Mouse (Mus musculus) limb, embryonic 10.5 days (tissue): ENCODE measurements at regions not wholly inside any gene's neighbourhood (a gene's known extent, or its start where the extent isn't known, plus 50 kb on each side); places are given as distances from the start of the nearest gene placed in this dataset.
A peak's percentile ranks its signal among the peaks of the same experiment; 100 is the strongest.

Experiments used
- DNase-seq: peaks from one replicate; pipeline ENCODE4 v3.0.0-alpha.2; 2017; ENCODE audit warnings: low spot score
- H3K27ac ChIP-seq: fragments of 300-500 bp; sonication (generic); 2 replicates; pipeline ENCODE4 v1.5.1; 2016; ENCODE audit warnings: mild to moderate bottlenecking
- H3K27me3 ChIP-seq: fragments of 300-500 bp; sonication (generic); 2 replicates; pipeline ENCODE4 v1.6.1; 2016; ENCODE audit warnings: low read depth, mild to moderate bottlenecking; ENCODE audit not compliant: poor library complexity, severe bottlenecking
- H3K36me3 ChIP-seq: fragments of 300-500 bp; sonication (generic); 2 replicates; pipeline ENCODE4 v1.6.1; 2016; ENCODE audit warnings: mild to moderate bottlenecking, moderate library complexity
- H3K4me1 ChIP-seq: fragments of 300-500 bp; sonication (generic); 2 replicates; pipeline ENCODE4 v1.6.1; 2016
- H3K4me3 ChIP-seq: fragments of 300-500 bp; sonication (generic); 2 replicates; pipeline ENCODE4 v1.5.1; 2016; ENCODE audit warnings: mild to moderate bottlenecking, moderate library complexity
- H3K9me3 ChIP-seq: fragments of 300-500 bp; sonication (generic); replicated peaks from 2 replicates; pipeline ENCODE4 v1.6.1; 2016; ENCODE audit warnings: mild to moderate bottlenecking
- WGBS: fragments of 180-500 bp; shearing (Covaris S2); methylation state at CpG from one replicate; pipeline ENCODE4 v1.1.7; 2016; 5-methylcytosine and 5-hydroxymethylcytosine counted together

DNA sequence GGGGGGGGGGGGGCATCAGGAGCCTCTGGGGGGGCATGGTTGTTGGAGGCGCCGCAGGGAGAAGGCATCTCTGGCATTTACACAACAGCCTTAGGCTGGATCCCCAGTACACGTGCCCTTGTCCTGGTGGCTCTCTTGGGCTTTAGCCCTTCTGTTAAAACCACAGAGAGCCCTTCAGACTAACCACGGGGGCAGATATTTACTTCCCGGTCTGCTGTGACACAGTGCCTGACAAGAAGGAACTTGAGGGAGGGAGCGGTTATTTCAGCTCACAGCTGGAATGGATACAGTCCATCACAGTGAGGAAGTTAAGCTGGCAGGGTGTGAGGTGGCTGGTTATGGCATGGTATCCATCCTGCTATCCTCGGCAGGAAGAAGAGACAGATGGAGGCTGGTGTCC, 71.0 kb upstream of the Gm11733 start:
- Histone ChIP-seq H3K36me3 (no peaks in the 10 kb centered on the region), H3K27me3 (peaks cover 94% of the 10 kb centered on the region), H3K9me3 (no peaks in the 10 kb centered on the region), H3K4me1 (peaks cover 67% of the 10 kb centered on the region), H3K4me3 (no peak overlapping the region), H3K27ac (no peak overlapping the region)
- DNase-seq: no peak
- WGBS: 30% methylated on average over 7 of the region's 7 CpGs

DNA sequence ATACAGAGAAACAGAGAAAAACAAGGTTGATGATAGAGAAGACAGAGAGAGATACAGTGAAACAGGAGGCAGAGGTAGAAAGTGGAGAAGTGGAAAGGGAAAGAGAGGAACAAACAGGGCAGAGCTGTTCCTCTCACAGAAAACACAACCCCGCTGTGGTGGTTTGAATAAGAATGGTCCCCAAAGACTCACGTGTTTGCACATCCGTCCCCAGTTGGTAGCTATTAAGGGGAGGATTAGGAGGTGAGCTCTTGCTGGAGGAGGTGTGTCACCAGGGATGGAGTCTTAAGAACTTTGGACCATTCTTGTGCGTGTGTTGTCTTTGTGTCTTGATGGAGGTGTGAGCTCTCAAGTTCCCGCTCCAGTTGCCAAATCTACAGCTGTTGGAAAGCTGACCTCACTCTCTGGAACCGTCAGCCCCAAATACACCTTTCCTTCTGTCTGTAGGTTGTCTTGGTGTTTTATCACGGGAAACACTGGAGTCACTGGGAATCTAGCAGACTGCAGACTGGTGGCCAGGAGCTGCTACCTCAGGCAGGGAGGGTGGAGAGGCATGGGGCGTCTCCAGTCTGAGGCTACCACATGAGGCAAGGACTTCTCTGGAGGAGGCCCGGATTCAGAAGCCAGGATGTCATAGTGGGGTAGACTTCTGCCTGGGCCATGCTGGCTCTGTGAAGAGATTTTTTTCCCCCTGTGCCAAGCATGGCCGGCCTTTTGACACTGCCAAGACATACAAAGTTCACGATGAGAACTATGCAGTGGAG, 70.0 kb upstream of the Gm11733 start:
- H3K4me1 ChIP-seq: peaks cover 67% of the 10 kb centered on the region

DNA sequence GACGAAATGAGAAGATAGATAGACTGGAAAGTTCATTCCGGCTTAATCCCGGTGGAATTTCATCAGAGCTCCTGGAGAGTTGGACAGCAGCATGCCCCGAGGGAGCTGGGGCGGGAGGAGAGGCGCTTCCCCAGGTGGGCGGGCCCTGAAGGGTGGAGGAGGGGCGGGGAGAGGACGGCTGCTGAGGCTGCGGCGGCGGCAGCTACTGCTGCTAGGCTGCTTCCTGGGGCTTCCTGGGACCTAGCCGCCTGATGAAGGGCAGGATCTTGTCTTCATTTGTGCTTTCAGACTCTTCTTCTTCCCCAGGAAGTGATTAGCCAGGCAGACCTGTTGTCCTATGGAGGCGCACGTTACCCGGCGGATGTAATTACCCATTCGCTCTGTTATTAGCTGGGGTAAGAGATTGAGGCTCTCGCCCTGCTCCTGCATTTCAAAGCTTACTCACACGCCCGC, 69.3 kb upstream of the Gm11733 start:
- Histone ChIP-seq H3K4me3 (peak overlapping the region; percentile 45), H3K9me3 (no peaks in the 10 kb centered on the region), H3K36me3 (no peaks in the 10 kb centered on the region), H3K4me1 (peaks cover 70% of the 10 kb centered on the region), H3K27ac (0 out of 2 replicates have a peak overlapping the region, but pooled peaks have one; percentile 3), H3K27me3 (peaks cover 81% of the 10 kb centered on the region)
- no peak for DNase-seq
- WGBS: 0% methylated on average over 21 of the region's 21 CpGs

More for the DNA sequence above, 70.0 kb upstream of the Gm11733 start:
- peak overlapping the region; percentile 45; the same call in 1 of the 2 replicates for H3K4me3 ChIP-seq
- H3K27me3 ChIP-seq: peaks cover 89% of the 10 kb centered on the region
- no peaks in the 10 kb centered on the region for H3K9me3 ChIP-seq
- H3K27ac ChIP-seq: no peak overlapping the region
- 12% methylated on average over 11 of the region's 11 CpGs for WGBS
- H3K36me3 ChIP-seq: no peaks in the 10 kb centered on the region
- DNase-seq: no peak

DNA sequence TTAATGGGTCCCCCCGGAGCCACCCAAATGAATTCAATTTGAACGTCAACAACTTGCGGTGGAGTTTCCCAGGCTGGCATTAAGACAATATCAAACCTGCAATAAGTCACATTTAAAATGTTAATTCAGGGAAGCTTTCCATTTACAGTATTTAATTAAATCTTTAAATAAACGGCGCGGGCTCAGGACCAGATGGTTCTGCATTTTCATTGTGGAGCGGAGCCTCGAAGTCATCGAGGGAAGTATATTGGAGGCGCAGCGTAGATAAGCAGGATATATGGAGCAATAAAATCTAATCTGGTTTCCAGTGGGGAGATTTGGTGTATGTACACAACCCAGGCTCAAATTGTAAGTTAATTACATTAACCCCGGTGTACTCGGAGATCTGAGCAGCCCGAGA, 68.7 kb upstream of the Gm11733 start:
- Histone ChIP-seq H3K4me3 (0 out of 2 replicates have a peak overlapping the region, but pooled peaks have one; percentile 45), H3K36me3 (no peaks in the 10 kb centered on the region), H3K27me3 (peaks cover 75% of the 10 kb centered on the region), H3K9me3 (no peaks in the 10 kb centered on the region), H3K27ac (no peak overlapping the region), H3K4me1 (peaks cover 66% of the 10 kb centered on the region)
- 1% methylated on average over 14 of the region's 14 CpGs for WGBS
- DNase-seq: no peak

DNA sequence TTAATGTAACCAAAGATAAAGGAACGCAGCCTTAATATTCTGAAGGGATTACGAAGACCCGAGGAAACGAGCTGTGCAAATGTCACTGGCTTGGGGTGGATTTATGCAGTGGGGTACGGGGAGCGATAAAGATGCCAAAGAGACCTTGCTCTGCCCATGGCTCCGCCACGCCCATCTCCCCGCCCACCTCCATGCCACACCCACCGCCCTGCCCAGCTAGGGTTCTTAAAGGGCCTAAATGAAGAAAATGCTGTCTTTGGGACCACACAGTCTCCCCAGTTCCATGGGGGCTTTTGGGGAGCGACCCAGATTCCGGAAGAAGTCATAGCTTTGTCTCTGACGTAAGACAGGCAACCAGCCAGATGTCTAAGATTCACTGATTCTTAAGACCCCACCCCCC, 68.2 kb upstream of the Gm11733 start:
- no peak overlapping the region for H3K27ac ChIP-seq
- H3K4me1 ChIP-seq: peaks cover 66% of the 10 kb centered on the region
- H3K36me3 ChIP-seq: no peaks in the 10 kb centered on the region
- H3K9me3 ChIP-seq: no peaks in the 10 kb centered on the region
- 6% methylated on average over 13 of the region's 13 CpGs for WGBS
- H3K27me3 ChIP-seq: peaks cover 73% of the 10 kb centered on the region
- DNase-seq: peak; percentile 61
- 0 out of 2 replicates have a peak overlapping the region, but pooled peaks have one; percentile 12 for H3K4me3 ChIP-seq

DNA sequence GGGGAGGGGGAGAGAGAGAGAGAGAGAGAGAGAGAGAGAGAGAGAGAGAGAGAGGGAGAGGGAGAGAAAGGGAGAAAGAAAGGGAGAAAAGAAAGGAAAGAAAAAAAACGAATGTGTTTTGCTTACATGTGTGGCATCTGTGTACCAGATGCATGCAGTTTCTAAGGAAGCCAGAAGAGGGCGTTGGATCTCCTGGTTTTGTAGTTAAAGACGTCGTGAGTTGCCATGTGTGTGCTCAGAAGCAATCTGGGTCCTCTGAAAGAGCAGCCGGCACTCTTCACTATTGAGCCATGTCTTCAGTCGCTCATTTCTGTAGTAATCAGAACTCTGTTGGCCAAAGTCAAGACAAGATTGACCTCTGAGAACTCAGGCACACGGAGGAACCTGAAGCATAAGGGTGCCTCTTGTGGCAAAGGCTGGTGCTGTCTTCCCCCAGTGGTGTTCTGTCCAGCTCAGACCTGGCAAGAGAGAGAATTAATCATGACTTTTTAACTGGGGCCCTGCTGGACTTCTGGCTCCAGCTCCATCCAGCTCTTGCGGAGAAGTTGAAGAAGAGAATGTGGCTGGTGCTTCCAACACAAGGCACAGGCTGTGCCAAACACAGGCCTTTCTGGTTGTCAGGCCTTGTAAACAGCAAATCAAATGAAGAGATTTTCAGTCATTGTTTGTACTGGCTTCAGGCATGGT, 67.0 kb upstream of the Gm11733 start:
- Histone ChIP-seq H3K4me1 (peaks cover 66% of the 10 kb centered on the region), H3K4me3 (no peak overlapping the region), H3K27ac (0 out of 2 replicates have a peak overlapping the region, but pooled peaks have one; percentile 75), H3K9me3 (no peaks in the 10 kb centered on the region), H3K27me3 (peaks cover 74% of the 10 kb centered on the region), H3K36me3 (no peaks in the 10 kb centered on the region)
- no peak for DNase-seq
- 62% methylated on average over 8 of the region's 8 CpGs for WGBS

DNA sequence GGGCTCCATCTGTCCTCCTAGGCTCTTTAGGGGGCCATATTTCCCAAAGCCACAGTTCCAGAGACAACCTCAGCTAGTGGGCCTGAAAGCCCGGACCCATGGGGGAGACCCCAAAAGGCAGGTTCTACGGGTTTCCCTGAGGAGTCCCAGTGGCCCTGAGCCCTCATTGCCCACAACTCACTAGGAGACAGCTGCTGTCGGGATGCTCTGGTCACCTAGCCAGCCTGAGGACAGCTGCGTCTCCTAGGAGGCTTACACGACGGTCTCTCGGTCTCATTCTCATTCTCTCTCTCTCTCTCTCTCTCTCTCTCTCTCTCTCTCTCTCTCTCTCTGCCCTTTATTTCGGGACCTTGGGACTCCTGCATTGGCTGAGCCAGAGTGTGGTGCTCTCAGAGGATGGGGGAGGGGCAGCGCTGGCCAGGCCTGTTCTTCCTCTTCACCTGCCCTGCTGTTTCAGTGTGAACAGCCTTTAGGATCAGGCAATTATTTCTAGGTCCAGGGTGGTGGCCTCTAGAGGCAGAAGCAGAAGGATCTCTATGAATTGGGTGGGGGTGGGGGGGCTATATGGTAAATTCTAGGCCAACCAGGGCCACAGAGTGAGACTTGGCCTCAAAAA, 66.1 kb upstream of the Gm11733 start:
- Histone ChIP-seq H3K27ac (peak overlapping the region; percentile 75), H3K9me3 (no peaks in the 10 kb centered on the region), H3K4me1 (peaks cover 64% of the 10 kb centered on the region), H3K4me3 (no peak overlapping the region), H3K27me3 (peaks cover 65% of the 10 kb centered on the region), H3K36me3 (no peaks in the 10 kb centered on the region)
- WGBS: 49% methylated on average over 9 of the region's 9 CpGs
- DNase-seq: no peak

DNA sequence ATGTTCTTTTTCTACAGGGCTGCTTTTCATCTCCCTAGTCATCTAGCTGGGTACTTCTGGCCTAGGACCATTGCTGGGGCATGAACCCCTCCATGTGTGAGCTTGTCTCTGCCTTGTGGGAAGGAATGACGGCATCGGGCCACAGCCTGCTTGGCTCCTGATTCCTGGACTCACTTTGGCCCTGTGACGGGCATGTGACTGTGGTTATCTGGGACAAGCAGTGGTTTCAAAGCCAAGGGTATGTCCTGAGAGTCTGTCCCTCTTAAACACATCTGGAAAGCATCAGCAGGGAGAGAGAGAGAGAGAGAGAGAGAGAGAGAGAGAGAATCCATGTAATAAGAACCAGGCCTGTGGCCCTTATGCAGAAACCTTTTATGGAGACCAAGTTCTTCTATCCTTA, 65.2 kb upstream of the Gm11733 start:
- peak overlapping the region; percentile 1; the same call in 1 of the 2 replicates for H3K4me3 ChIP-seq
- H3K9me3 ChIP-seq: no peaks in the 10 kb centered on the region
- WGBS: 24% methylated on average over 3 of the region's 3 CpGs
- no peaks in the 10 kb centered on the region for H3K36me3 ChIP-seq
- H3K27me3 ChIP-seq: peaks cover 63% of the 10 kb centered on the region
- peak; percentile 56 for DNase-seq
- peak overlapping the region; percentile 75 for H3K27ac ChIP-seq
- H3K4me1 ChIP-seq: peaks cover 57% of the 10 kb centered on the region

DNA sequence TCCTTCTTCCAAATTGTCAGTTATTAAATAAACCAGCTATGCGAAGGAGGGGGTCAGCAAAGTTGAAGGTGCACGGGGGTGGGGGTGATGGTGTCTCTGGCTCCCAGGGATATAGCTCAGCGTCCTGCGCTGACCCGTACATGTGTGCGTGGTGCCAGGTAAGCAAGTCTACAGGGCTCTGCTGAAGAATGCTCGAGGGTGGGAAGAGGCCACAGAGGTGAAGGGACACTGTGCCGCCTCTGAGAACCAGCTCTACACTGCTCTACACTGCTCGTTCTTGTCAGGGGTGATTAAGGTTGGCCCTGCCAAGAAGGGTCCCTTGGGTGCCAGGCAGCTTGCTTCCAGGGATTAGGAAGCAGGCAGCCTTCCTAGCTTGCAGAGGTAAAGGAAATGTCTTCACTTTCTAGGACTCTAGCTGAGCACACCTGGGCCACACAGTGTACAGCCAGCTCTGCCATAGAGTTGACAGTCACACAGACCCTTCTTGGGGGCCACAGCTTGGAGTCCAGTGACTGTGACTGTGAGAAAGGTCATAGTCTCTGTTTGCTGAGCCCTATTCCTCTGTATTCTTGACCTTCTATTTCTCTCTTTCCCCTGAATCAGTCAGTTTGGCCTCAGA, 64.7 kb upstream of the Gm11733 start:
- no peaks in the 10 kb centered on the region for H3K9me3 ChIP-seq
- peaks cover 52% of the 10 kb centered on the region for H3K4me1 ChIP-seq
- WGBS: 56% methylated on average over 9 of the region's 9 CpGs
- H3K27ac ChIP-seq: peak overlapping the region; percentile 55; the same call in 1 of the 2 replicates
- no peaks in the 10 kb centered on the region for H3K36me3 ChIP-seq
- DNase-seq: peak; percentile 47
- peaks cover 63% of the 10 kb centered on the region for H3K27me3 ChIP-seq
- H3K4me3 ChIP-seq: peak overlapping the region; percentile 1; the same call in 1 of the 2 replicates

DNA sequence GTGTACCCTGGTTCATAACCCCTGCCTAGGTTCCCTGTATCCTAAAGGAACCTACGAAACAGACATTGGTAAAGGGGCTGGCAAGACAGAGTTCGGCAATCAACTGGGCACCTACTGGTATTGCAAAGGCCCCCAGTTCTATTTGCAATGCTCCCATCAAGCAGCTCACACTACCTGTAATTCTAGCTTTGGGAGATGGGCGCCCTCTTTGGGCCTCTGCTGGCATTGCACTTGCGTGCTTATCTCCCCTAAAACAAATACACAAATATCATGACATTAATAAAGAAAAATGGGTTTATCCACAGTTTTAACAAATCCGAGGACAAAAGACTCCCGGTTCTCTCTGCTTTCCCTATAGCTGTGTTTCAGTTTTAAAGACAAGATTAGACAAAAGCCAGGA, 61.5 kb upstream of the Gm11733 start:
- WGBS: 86% methylated on average over 6 of the region's 6 CpGs
- peaks cover 56% of the 10 kb centered on the region for H3K27me3 ChIP-seq
- H3K27ac ChIP-seq: no peak overlapping the region
- no peaks in the 10 kb centered on the region for H3K36me3 ChIP-seq
- DNase-seq: no peak
- no peaks in the 10 kb centered on the region for H3K9me3 ChIP-seq
- no peak overlapping the region for H3K4me3 ChIP-seq
- H3K4me1 ChIP-seq: peaks cover 42% of the 10 kb centered on the region

DNA sequence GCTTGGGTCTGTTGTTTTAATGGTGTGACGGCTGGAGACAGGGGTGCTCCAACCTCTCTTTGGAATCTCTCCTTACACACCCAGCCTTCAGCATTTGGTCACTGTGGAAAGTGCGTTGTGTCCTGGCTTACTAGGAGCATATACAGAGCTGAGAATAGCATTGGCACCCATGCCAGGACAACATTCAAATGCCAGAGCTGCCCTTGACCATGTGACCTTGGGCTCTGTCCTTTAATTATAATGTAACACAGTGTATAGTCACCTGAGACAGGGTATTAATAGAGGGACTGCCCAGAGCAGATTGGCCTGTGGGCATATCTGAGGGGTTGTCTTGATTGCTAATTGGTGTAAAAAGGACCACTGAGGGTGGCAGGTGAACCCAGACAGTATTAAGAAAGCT, 60.7 kb upstream of the Gm11733 start:
- Histone ChIP-seq H3K4me3 (no peak overlapping the region), H3K9me3 (no peaks in the 10 kb centered on the region), H3K36me3 (no peaks in the 10 kb centered on the region), H3K27ac (no peak overlapping the region), H3K4me1 (peaks cover 42% of the 10 kb centered on the region), H3K27me3 (peaks cover 48% of the 10 kb centered on the region)
- 87% methylated on average over 2 of the region's 2 CpGs for WGBS
- no peak for DNase-seq

DNA sequence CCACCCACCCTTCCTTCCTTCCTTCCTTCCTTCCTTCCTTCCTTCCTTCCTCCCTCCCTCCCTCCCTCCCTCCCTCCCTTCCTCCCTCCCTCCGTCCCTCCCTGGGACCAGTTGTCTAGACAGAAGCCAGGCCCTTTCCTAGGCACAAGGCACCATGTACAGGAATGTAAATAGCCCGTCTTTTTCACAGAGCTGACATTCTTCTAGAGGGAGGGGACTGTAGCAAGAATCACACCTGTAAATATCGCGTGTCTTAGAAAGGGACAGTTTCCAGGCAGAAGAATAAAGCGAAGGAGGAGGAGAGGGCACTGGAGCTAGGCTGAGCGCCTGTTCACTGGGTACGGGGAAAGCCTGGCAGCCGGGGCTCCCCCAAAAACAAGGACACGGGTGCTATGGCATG, 58.7 kb upstream of the Gm11733 start:
- Histone ChIP-seq H3K36me3 (no peaks in the 10 kb centered on the region), H3K27ac (no peak overlapping the region), H3K27me3 (peaks cover 64% of the 10 kb centered on the region), H3K4me1 (peaks cover 33% of the 10 kb centered on the region), H3K9me3 (no peaks in the 10 kb centered on the region), H3K4me3 (no peak overlapping the region)
- no peak for DNase-seq
- WGBS: 50% methylated on average over 9 of the region's 9 CpGs
